Mouse (Mus musculus): ENCODE measurements at regions not wholly inside any gene's neighbourhood (a gene's known extent, or its start where the extent isn't known, plus 50 kb on each side); places are given as distances from the start of the nearest gene placed in this dataset.
"Not testable (repeated sequence)": the region's sequence is repeated elsewhere in the genome, so short reads cannot be mapped to it uniquely, and the experiment has no call there.

DNA sequence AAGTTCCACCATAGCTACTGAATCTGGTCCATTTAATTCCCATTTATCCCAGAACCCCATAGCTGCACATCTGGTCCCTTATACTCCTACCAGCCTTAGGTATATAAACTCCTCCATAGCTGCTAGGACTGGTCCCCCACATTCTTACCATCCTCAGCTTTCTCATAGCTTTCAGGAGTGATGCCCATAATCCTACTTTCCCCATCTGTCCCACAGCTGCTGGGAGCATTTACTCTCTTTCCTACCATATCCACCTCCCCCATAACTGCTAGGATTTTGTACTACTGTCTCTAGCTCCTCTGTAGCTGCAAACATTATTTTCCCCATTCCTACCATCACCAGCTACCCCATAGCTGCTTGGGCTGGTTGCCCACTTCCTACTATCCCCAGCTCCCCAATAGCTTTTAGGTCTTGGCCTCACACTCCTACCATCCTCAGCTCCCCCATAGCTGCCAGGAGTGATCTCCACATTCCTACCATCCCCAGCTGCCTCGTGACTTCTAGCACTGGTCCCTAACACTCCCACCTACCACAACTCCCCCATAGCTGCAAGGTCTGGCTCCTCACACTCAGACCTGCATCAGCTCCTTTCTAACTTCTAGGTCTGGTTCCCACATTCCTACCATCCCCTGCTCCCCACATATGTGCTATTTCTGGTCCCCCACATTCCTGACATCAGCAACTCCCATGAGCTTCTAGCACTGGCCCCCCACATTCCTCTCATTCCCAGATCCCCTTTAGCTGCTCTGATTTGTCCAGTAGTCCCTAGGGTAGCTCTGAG is 106.5 kb downstream of the Tmem121 start:
- Histone ChIP-seq H3K27me3 (no peaks in the 10 kb centered on the region), H3K4me3 (no peak overlapping the region), H3K36me3 (no peaks in the 10 kb centered on the region), H3K9me3 (replicated peaks) (no peaks in the 10 kb centered on the region), H3K4me2 (replicated peaks) (no peak overlapping the region), H3K9ac (no peak overlapping the region), H3K4me1 (no peaks in the 10 kb centered on the region), H3K27ac (no peak overlapping the region)
- ATAC-seq (ENCODE audit: low FRiP score), result no peak
- 32% methylated on average over 1 of the region's 1 CpGs for WGBS

- 94% methylated on average over 2 of the region's 2 CpGs for WGBS
- no peaks in the 10 kb centered on the region for H3K4me1 ChIP-seq
Measured at GRCm38 (mm10) chr12:113295924-113296323, 110.2 kb downstream of the Tmem121 start.

DNA sequence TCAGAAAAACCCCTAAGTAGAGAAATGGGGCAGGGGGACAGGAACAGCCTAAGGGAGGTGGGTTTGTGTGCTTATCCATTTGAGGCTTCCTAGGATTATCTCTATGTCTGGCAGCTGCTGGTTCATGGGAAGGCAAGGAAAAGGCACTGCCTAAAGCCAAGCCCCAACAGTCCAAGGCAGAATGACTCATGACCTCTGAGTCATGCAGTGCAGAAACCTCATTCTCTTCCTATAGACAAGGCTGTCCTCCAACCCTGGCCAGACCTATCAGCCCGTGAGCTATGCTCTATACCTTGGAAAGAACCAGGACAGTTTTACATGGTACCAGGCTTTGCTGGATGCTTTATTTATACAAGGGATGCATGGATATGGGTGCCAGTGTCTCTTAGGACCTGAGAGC is 120.2 kb downstream of the Tmem121 start:
- no peaks in the 10 kb centered on the region for H3K9me3 ChIP-seq (replicated peaks)
- H3K4me1 ChIP-seq, result no peaks in the 10 kb centered on the region
- no peaks in the 10 kb centered on the region for H3K36me3 ChIP-seq
- no peak for ATAC-seq (ENCODE audit: low FRiP score)
- H3K27me3 ChIP-seq, result no peaks in the 10 kb centered on the region
- no peak overlapping the region for H3K27ac ChIP-seq
- 86% methylated on average over 1 of the region's 1 CpGs for WGBS
- H3K4me2 ChIP-seq (replicated peaks), result no peak overlapping the region
- H3K4me3 ChIP-seq, result no peak overlapping the region
- no peak overlapping the region for H3K9ac ChIP-seq

More at GRCm38 (mm10) chr12:113295924-113296323, 110.2 kb downstream of the Tmem121 start:
- H3K4me3 ChIP-seq, result no peak overlapping the region
- H3K27ac ChIP-seq, result no peak overlapping the region
- no peak overlapping the region for H3K4me2 ChIP-seq (replicated peaks)
- no peaks in the 10 kb centered on the region for H3K27me3 ChIP-seq
- no peak overlapping the region for H3K9ac ChIP-seq
- no peaks in the 10 kb centered on the region for H3K36me3 ChIP-seq
- ATAC-seq (ENCODE audit: low FRiP score), result no peak
- no peaks in the 10 kb centered on the region for H3K9me3 ChIP-seq (replicated peaks)

- Histone ChIP-seq H3K4me2 (replicated peaks) (no peak overlapping the region), H3K4me1 (no peaks in the 10 kb centered on the region), H3K9ac (no peak overlapping the region), H3K9me3 (replicated peaks) (no peaks in the 10 kb centered on the region), H3K36me3 (no peaks in the 10 kb centered on the region), H3K27me3 (no peaks in the 10 kb centered on the region), H3K4me3 (no peak overlapping the region), H3K27ac (no peak overlapping the region)
- ATAC-seq (ENCODE audit: low FRiP score), result no peak
- WGBS, result 56% methylated on average over 3 of the region's 3 CpGs
Measured at GRCm38 (mm10) chr12:113313319-113313718, 127.6 kb downstream of the Tmem121 start.

DNA sequence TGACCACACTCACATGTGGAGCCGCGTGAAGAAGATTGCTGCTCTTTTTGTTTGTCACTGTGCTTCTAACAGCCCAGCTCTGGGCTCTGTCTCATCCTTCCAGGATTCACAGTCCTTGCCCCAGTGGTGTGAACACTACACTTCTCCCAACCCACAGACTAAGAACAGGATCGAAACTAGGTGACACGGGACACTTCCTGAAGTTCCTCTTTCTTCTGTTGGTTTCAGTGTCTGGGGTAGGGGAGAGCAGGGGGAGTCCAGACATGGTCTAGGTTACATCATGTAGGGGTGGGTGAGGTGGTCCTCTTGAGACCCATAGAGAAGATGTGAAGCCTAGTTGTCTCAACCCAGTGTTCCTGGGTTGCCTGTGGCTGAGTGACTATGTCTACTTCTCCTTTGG is 128.9 kb downstream of the Tmem121 start:
- Histone ChIP-seq H3K9me3 (replicated peaks) (no peaks in the 10 kb centered on the region), H3K4me1 (no peaks in the 10 kb centered on the region), H3K27me3 (no peaks in the 10 kb centered on the region), H3K27ac (no peak overlapping the region), H3K36me3 (no peaks in the 10 kb centered on the region), H3K4me2 (replicated peaks) (no peak overlapping the region), H3K4me3 (no peak overlapping the region), H3K9ac (no peak overlapping the region)
- WGBS, result 84% methylated on average over 4 of the region's 4 CpGs
- ATAC-seq (ENCODE audit: low FRiP score), result no peak

DNA sequence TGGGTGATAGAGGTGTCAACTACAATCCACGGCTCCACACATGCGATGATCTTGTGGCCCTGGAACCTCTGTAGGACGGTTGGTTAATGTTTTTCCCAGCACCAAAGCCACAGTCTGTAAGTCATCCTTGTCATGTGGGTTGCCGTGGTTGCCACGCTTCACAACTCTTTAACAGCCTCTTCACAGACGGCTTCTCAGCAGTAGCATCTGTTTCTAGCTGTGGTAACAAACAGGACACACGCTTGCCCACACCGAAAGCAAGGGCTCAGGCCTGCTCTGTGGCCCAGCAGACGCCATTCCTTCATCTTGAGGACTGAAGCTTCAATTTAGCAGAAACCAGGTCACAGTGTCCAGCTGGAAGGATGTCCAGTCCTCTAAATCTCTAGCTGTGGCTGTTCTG is 135.4 kb downstream of the Tmem121 start:
- WGBS, result 81% methylated on average over 9 of the region's 9 CpGs

DNA sequence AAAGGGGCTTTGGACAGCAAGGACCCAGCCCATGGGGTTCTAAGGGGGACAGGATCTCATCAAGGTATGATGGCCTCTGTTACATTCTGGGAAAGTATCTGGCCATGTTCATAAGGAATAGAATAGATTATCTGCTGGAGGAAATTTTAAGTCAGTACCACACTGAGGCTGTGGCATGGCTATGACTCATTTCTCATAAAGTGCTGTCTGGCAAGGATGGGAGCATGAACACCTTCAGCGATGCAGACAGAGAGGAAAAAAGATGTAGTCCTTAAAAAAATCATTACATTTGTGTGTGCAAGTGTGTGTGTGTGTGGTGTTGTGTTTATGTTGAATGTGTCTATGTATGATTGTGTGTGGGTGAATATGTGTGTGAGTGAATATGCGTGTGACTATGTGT is 136.4 kb downstream of the Tmem121 start:
- no peak overlapping the region for H3K4me2 ChIP-seq (replicated peaks)
- H3K4me1 ChIP-seq, result no peaks in the 10 kb centered on the region
- no peak overlapping the region for H3K9ac ChIP-seq
- no peak overlapping the region for H3K27ac ChIP-seq
- no peak for ATAC-seq (ENCODE audit: low FRiP score)
- no peak overlapping the region for H3K4me3 ChIP-seq
- H3K27me3 ChIP-seq, result no peaks in the 10 kb centered on the region
- 91% methylated on average over 2 of the region's 2 CpGs for WGBS
- H3K9me3 ChIP-seq (replicated peaks), result no peaks in the 10 kb centered on the region
- H3K36me3 ChIP-seq, result no peaks in the 10 kb centered on the region

More for the DNA sequence above, 135.4 kb downstream of the Tmem121 start:
- Histone ChIP-seq H3K4me2 (replicated peaks) (no peak overlapping the region), H3K27ac (no peak overlapping the region), H3K27me3 (no peaks in the 10 kb centered on the region), H3K4me3 (no peak overlapping the region), H3K9me3 (replicated peaks) (no peaks in the 10 kb centered on the region), H3K36me3 (no peaks in the 10 kb centered on the region), H3K4me1 (no peaks in the 10 kb centered on the region), H3K9ac (no peak overlapping the region)
- no peak for ATAC-seq (ENCODE audit: low FRiP score)

DNA sequence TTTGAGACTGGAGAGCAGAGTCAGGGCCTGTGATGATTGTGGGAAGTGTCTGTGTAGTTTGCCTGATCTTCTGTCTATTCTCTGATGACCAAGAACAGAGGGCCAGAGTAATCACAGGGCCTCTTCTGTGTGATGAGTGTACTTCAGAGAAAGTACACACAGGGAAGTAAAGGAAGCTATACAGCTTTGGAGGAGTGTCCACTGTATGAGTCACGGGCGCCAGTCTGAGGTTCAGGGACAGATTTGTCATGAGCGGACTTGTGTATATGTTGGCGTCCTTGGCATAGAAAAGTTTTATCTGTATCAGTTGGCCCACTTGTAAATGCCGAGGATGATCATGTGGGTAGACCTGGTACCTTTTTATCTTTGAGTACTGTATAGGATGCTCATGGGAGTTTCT is 142.1 kb downstream of the Tmem121 start:
- no peak overlapping the region for H3K4me2 ChIP-seq (replicated peaks)
- H3K27ac ChIP-seq, result no peak overlapping the region
- no peak overlapping the region for H3K4me3 ChIP-seq
- H3K9me3 ChIP-seq (replicated peaks), result no peaks in the 10 kb centered on the region
- H3K27me3 ChIP-seq, result no peaks in the 10 kb centered on the region
- ATAC-seq (ENCODE audit: low FRiP score), result no peak
- no peaks in the 10 kb centered on the region for H3K36me3 ChIP-seq
- H3K4me1 ChIP-seq, result no peaks in the 10 kb centered on the region
- 91% methylated on average over 5 of the region's 5 CpGs for WGBS
- no peak overlapping the region for H3K9ac ChIP-seq

DNA sequence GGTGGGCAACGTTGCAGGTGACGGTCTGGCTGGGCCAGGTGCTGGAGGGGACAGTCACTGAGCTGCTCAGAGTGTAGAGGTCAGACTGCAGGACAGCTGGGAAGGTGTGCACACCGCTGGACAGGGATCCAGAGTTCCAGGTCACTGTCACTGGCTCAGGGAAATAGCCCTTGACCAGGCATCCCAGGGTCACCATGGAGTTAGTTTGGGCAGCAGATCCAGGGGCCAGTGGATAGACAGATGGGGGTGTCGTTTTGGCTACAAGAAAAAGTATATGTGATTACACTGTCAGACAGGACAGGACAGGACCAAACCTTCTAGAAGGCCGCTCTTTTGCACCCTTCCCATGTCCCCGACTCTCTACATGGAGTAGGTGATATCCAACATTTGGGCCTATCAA is 144.5 kb downstream of the Tmem121 start:
- H3K36me3 ChIP-seq, result no peaks in the 10 kb centered on the region
- no peaks in the 10 kb centered on the region for H3K9me3 ChIP-seq (replicated peaks)
- 86% methylated on average over 6 of the region's 6 CpGs for WGBS
- H3K27ac ChIP-seq, result no peak overlapping the region
- no peak overlapping the region for H3K9ac ChIP-seq
- H3K4me1 ChIP-seq, result no peaks in the 10 kb centered on the region
- no peak for ATAC-seq (ENCODE audit: low FRiP score)
- no peak overlapping the region for H3K4me3 ChIP-seq
- H3K4me2 ChIP-seq (replicated peaks), result no peak overlapping the region
- H3K27me3 ChIP-seq, result no peaks in the 10 kb centered on the region

- no peaks in the 10 kb centered on the region for H3K36me3 ChIP-seq
- no peak overlapping the region for H3K9ac ChIP-seq
- no peaks in the 10 kb centered on the region for H3K9me3 ChIP-seq (replicated peaks)
- ATAC-seq (ENCODE audit: low FRiP score), result no peak
- H3K4me2 ChIP-seq (replicated peaks), result no peak overlapping the region
- H3K4me1 ChIP-seq, result no peaks in the 10 kb centered on the region
- no peak overlapping the region for H3K4me3 ChIP-seq
- no peak overlapping the region for H3K27ac ChIP-seq
- no peaks in the 10 kb centered on the region for H3K27me3 ChIP-seq
- 84% methylated on average over 3 of the region's 3 CpGs for WGBS
Measured at GRCm38 (mm10) chr12:113332226-113332625, 146.5 kb downstream of the Tmem121 start.

- Histone ChIP-seq H3K27ac (no peak overlapping the region), H3K27me3 (no peaks in the 10 kb centered on the region), H3K36me3 (no peaks in the 10 kb centered on the region), H3K9ac (no peak overlapping the region), H3K9me3 (replicated peaks) (no peaks in the 10 kb centered on the region), H3K4me1 (no peaks in the 10 kb centered on the region), H3K4me3 (no peak overlapping the region), H3K4me2 (replicated peaks) (no peak overlapping the region)
- ATAC-seq (ENCODE audit: low FRiP score), result no peak
Measured at GRCm38 (mm10) chr12:113333399-113333798, 147.7 kb downstream of the Tmem121 start.

GRCm38 (mm10) chr12:113333853-113334252 is 148.1 kb downstream of the Tmem121 start:
- WGBS, result 85% methylated on average over 3 of the region's 3 CpGs
- not testable (repeated sequence) for H3K4me3 ChIP-seq; H3K27ac ChIP-seq; H3K4me1 ChIP-seq; ATAC-seq (ENCODE audit: low FRiP score); H3K4me2 ChIP-seq (replicated peaks); H3K9ac ChIP-seq; H3K27me3 ChIP-seq; H3K9me3 ChIP-seq (replicated peaks); H3K36me3 ChIP-seq

GRCm38 (mm10) chr12:113337271-113337670 is 151.5 kb downstream of the Tmem121 start:
- Histone ChIP-seq H3K9ac (no peak overlapping the region), H3K27ac (no peak overlapping the region), H3K4me1 (no peaks in the 10 kb centered on the region), H3K9me3 (replicated peaks) (no peaks in the 10 kb centered on the region), H3K4me2 (replicated peaks) (no peak overlapping the region), H3K27me3 (no peaks in the 10 kb centered on the region), H3K4me3 (no peak overlapping the region), H3K36me3 (no peaks in the 10 kb centered on the region)
- ATAC-seq (ENCODE audit: low FRiP score), result no peak
- WGBS, result 58% methylated on average over 3 of the region's 3 CpGs

Data from hindbrain, embryonic 12.5 days (tissue).